Mouse (Mus musculus): ENCODE results near the gene Rpl22l1. TPM values are rescaled to one million over a fixed set of nuclear protein-coding genes. Genes with fewer than 3 reads are reported as not detected.
"Not testable (repeated sequence)": the region's sequence is repeated elsewhere in the genome, so short reads cannot be mapped to it uniquely, and the experiment has no call there.

Gene Rpl22l1
- polyA plus RNA-seq, 1 experiment from 2014 or later: 235 TPM

- Histone ChIP-seq H3K4me1 (replicated peaks) (peaks cover 7% of the 10 kb centered on the region; the same call in 1 of the 2 replicates), H3K36me3 (no peaks in the 10 kb centered on the region), H3K9me3 (replicated peaks) (no peaks in the 10 kb centered on the region), H3K27ac (no peak overlapping the region), H3K9ac (no peak overlapping the region), H3K27me3 (no peaks in the 10 kb centered on the region), H3K4me2 (no peak overlapping the region), H3K4me3 (no peak overlapping the region)
- 37% methylated on average over 3 of the region's 3 CpGs for WGBS
- ATAC-seq (replicated peaks; ENCODE audit: insufficient number of reproducible peaks, insufficient read depth, low FRiP score, low read depth): no peak
Observed at GRCm38 (mm10) chr3:28841886-28842649, 36.8 kb downstream of the Rpl22l1 start.

DNA sequence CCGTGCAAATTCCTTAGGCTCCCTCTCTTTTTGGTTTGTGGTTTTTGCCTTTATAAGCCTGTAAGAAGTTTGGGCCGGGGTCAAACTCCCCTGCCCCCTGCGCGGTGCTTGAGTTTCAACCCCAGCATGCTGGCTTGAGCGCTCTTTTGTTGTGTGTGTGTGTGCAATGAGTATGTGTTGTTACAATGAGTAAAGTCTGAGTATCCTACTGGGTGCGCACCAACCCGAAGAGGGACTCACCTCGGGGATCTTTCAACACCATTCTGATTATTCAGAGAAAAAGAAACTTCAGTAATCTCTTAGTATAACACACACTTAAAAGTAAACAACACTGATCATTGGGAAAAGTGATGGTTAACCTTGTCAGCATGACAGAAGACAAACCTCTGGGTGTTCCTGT lies 38.0 kb downstream of the Rpl22l1 start:
- H3K27me3 ChIP-seq: no peaks in the 10 kb centered on the region
- peaks cover 7% of the 10 kb centered on the region; the same call in 1 of the 2 replicates for H3K4me1 ChIP-seq (replicated peaks)
- H3K9ac ChIP-seq: no peak overlapping the region
- H3K27ac ChIP-seq: no peak overlapping the region
- WGBS: 68% methylated on average over 8 of the region's 8 CpGs
- H3K4me2 ChIP-seq: no peak overlapping the region
- ATAC-seq (replicated peaks; ENCODE audit: insufficient number of reproducible peaks, insufficient read depth, low FRiP score, low read depth): no peak
- no peak overlapping the region for H3K4me3 ChIP-seq
- no peaks in the 10 kb centered on the region for H3K36me3 ChIP-seq
- H3K9me3 ChIP-seq (replicated peaks): no peaks in the 10 kb centered on the region

DNA sequence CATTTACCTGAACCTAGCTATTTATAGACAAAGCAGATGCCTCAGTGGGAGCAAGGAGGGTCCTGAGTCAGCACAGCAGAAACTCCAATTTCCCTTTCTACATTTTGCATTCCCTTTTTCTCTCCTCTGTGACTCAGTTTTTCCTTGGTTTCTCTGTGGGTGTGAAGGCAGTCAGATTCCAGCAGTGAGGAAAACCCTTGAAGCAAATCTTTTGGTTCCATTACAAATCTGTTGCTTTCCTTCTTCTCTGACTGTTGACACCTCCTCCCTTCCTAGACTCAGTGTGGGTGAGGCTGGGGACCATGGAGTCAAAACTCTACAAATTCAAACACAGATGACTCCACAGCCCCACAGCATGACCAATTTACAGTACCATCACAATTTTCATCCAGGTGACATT lies 41.9 kb downstream of the Rpl22l1 start:
- H3K27ac ChIP-seq: no peak overlapping the region
- ATAC-seq (replicated peaks; ENCODE audit: insufficient number of reproducible peaks, insufficient read depth, low FRiP score, low read depth): no peak
- H3K9ac ChIP-seq: no peak overlapping the region
- H3K36me3 ChIP-seq: no peaks in the 10 kb centered on the region
- no peaks in the 10 kb centered on the region for H3K9me3 ChIP-seq (replicated peaks)
- H3K27me3 ChIP-seq: no peaks in the 10 kb centered on the region
- H3K4me2 ChIP-seq: no peak overlapping the region
- no peak overlapping the region for H3K4me3 ChIP-seq
- H3K4me1 ChIP-seq (replicated peaks): peaks cover 2% of the 10 kb centered on the region; the same call in 1 of the 2 replicates

- not testable (repeated sequence) for H3K36me3 ChIP-seq; H3K9ac ChIP-seq; H3K4me2 ChIP-seq; H3K4me1 ChIP-seq (replicated peaks); H3K4me3 ChIP-seq; ATAC-seq (replicated peaks; ENCODE audit: insufficient number of reproducible peaks, insufficient read depth, low FRiP score, low read depth); H3K27ac ChIP-seq; H3K9me3 ChIP-seq (replicated peaks); H3K27me3 ChIP-seq
- 81% methylated on average over 3 of the region's 3 CpGs for WGBS
Observed at GRCm38 (mm10) chr3:28852174-28852573, 46.9 kb downstream of the Rpl22l1 start.

Other genes starting within 250 kb of the Rpl22l1 start
- 0.15 and 0.25 TPM in 2 replicates for gene Slc2a2, start 107.5 kb upstream of the Rpl22l1 start, polyA plus RNA-seq (2015; fragmentation: Nextera tagmentation; extraction: Ambion mirVana)
- gene Eif5a2, start 24.2 kb upstream of the Rpl22l1 start, polyA plus RNA-seq (2015; fragmentation: Nextera tagmentation; extraction: Ambion mirVana): 7.6 and 7.7 TPM in 2 replicates
- gene Gm1527, start 87.2 kb downstream of the Rpl22l1 start, polyA plus RNA-seq (2015; fragmentation: Nextera tagmentation; extraction: Ambion mirVana): not detected in 2 replicates